In genomic region chr17:46782341-46783221, GRCm38 (mm10) we compare ENCODE assay signal across 1 mouse cellular context.
TF ChIP-seq lines count a peak whose summit lies in the region.

Rpl7l1 (minus strand) TSS chr17:46782672.

TF ChIP-seq in CH12.LX, 34 proteins besides CTCF, POLR2A, EP300 and RAD21 (continued from another document):
- TF ChIP-seq CHD1 (IDR thresholded peaks at IDR 0.05; ENCODE audit: low read depth, low read length) (0 out of 2 replicates have a peak, but pooled peaks have one; percentile 75), JUND (conservative IDR thresholded peaks at IDR 0.05; ENCODE audit: low read depth, low read length) (peak; percentile 70), MXI1 (IDR thresholded peaks at IDR 0.05; ENCODE audit: low read depth, low read length) (peak; percentile 83; the same call in 1 of the 2 replicates), TBP (conservative IDR thresholded peaks at IDR 0.05; ENCODE audit: low read depth, low read length) (peak; percentile 97), IRF4 (IDR thresholded peaks at IDR 0.05; ENCODE audit: low read depth, low read length) (peak; percentile 59; the same call in 1 of the 2 replicates), MAZ (IDR thresholded peaks at IDR 0.05; ENCODE audit: low read depth, low read length) (peak; percentile 87; the same call in 1 of the 2 replicates), SIN3A (IDR thresholded peaks at IDR 0.05; ENCODE audit: low read length) (peak; percentile 94), NRF1 (IDR thresholded peaks at IDR 0.05; ENCODE audit: low read depth, low read length) (peak; percentile 89), TCF12 (IDR thresholded peaks at IDR 0.05; ENCODE audit: low read depth, low read length) (peak; percentile 99), ETS1 (conservative IDR thresholded peaks at IDR 0.05; ENCODE audit: low read depth, low read length) (0 out of 2 replicates have a peak, but pooled peaks have one; percentile 25), ELF1 (IDR thresholded peaks at IDR 0.05; ENCODE audit: low read depth, low read length) (peak; percentile 74; the same call in 1 of the 2 replicates), RCOR1 (conservative IDR thresholded peaks at IDR 0.05; ENCODE audit: low read depth, low read length) (peak; percentile 67), GABPA (IDR thresholded peaks at IDR 0.05; ENCODE audit: insufficient replicate concordance, low read depth, low read length) (peak; percentile 63), POLR2AphosphoS2 (IDR thresholded peaks at IDR 0.05; ENCODE audit: low read depth, low read length) (peak; percentile 54; the same call in 1 of the 2 replicates), ZNF384 (IDR thresholded peaks at IDR 0.05; ENCODE audit: low read depth, low read length) (peak; percentile 46; the same call in 1 of the 2 replicates), NELFE (IDR thresholded peaks at IDR 0.05; ENCODE audit: low read depth, low read length) (peak; percentile 96), USF2 (conservative IDR thresholded peaks at IDR 0.05; ENCODE audit: low read depth, low read length) (no peak), ZKSCAN1 (IDR thresholded peaks at IDR 0.05; ENCODE audit: borderline replicate concordance, low read depth, low read length) (no peak), KAT2A (IDR thresholded peaks at IDR 0.05; ENCODE audit: insufficient replicate concordance, low read length) (peak; percentile 68; the same call in 1 of the 2 replicates), SMC3 (IDR thresholded peaks at IDR 0.05; ENCODE audit: low read depth, low read length) (peak; percentile 91), USF1 (IDR thresholded peaks at IDR 0.05; ENCODE audit: low read depth, low read length) (no peak), BHLHE40 (IDR thresholded peaks at IDR 0.05; ENCODE audit: low read depth, low read length) (peak; percentile 63; the same call in 1 of the 2 replicates), MEF2A (IDR thresholded peaks at IDR 0.05; ENCODE audit: borderline replicate concordance, low read depth, low read length) (peak; percentile 53), CHD2 (IDR thresholded peaks at IDR 0.05; ENCODE audit: low read length) (peak; percentile 40; the same call in 1 of the 2 replicates)
